Mouse (Mus musculus): ENCODE results near the gene Sugct. TPM values are rescaled to one million over a fixed set of nuclear protein-coding genes. Genes with fewer than 3 reads are reported as not detected.

Sugct gene
- polyA plus RNA-seq, 1 experiment, result 1.1 TPM

DNA sequence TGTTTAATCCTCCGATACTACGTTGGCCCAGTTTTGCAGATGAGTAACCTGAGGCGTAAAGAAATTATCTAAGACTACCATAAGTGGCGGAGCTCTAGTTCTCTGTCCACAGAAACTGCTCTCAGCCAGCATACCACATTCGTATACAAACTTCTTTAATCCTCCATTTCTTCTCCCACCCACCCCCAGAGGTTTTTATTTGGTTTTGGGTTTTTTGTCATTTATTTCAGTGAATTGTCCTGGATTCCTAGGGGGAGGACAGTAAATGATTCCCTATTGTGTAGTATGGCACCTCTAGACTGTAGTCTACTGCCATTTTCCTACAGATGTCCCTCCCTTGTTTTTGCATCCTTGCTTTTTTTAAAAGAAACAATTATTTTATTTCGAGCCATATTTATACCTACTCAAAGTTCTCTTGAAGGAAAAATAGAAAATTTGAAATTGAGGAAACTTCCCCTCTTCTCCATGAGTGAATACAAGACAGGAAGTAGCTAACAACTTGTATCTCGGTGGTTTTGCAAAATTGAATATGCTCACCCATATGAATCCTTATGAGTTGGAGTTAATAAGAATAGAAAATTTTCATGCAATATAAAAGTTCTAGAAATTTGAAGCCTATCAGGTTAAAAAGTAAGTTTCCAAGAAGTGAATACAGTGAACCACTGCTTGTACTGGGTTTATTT, 686 bp upstream of the Sugct start:
- no peak for DNase-seq
- H3K4me1 ChIP-seq (ENCODE audit: control insufficient read depth, insufficient read depth, low read length), result peaks cover 2% of the 10 kb centered on the region; the same call in 1 of the 2 replicates
- TF ChIP-seq CTCF (IDR thresholded peaks at IDR 0.05; ENCODE audit: insufficient read depth, low read length), result no peak
- TF ChIP-seq POLR2A (IDR thresholded peaks at IDR 0.05; ENCODE audit: borderline replicate concordance, extremely low read depth, low read depth, low read length), result no peak

DNA sequence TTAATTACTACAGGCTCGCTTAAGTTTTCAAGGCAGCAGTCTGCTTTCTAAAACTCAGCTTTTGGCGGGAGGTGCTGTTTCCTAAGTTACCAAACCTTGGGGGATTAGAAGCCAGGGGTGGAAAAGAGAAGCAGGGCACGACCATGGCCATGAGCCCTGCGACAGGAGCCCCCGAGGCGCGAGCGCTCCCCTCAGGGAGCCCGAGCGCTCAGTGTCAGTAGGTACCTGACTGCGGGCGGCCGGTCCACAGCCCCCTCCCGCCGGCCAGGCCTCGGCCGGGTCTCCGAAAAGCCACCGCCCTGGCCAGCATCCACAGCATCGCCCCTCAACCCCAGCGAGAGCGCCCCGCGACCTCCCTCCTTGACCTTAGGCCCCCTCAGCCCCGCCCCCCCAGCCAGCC, 939 bp downstream of the Sugct start:
- WGBS, result 1% methylated on average over 24 of the region's 25 CpGs
- DNase-seq, result no peak
- H3K4me3 ChIP-seq (replicated peaks; ENCODE audit: extremely low read depth, low read depth, low read length), result peak overlapping the region; percentile 58
- TF ChIP-seq POLR2A (IDR thresholded peaks at IDR 0.05; ENCODE audit: borderline replicate concordance, extremely low read depth, low read depth, low read length) (peak; percentile 32; the same call in 1 of the 2 replicates), CTCF (IDR thresholded peaks at IDR 0.05; ENCODE audit: insufficient read depth, low read length) (no peak)
- peaks cover 2% of the 10 kb centered on the region; the same call in 1 of the 2 replicates for H3K4me1 ChIP-seq (ENCODE audit: control insufficient read depth, insufficient read depth, low read length)

More for the DNA sequence above, 686 bp upstream of the Sugct start:
- WGBS, result 4% methylated on average over 7 of the region's 7 CpGs
- H3K4me3 ChIP-seq (replicated peaks; ENCODE audit: extremely low read depth, low read depth, low read length), result peak overlapping the region; percentile 85

DNA sequence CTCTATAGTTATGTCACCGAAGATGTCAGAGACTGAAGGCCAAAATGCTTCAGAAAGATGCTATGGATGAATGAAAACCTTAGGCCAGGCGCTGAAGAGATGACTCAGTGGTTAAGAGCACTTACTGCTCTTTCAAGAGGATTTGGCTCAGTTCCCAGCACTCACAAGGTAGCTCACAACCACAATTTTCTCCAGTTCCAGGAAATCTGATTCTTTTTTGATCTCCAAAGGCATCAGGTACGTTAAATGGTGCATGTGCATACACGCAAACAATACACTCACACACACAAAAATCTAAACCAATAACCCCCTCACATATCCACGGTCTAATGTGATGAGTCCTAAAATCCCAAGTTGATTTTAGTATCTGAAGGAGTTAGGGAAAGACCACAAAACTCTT, 1.5 kb downstream of the Sugct start:
- H3K4me1 ChIP-seq (ENCODE audit: control insufficient read depth, insufficient read depth, low read length), result peaks cover 2% of the 10 kb centered on the region; the same call in 1 of the 2 replicates
- H3K4me3 ChIP-seq (replicated peaks; ENCODE audit: extremely low read depth, low read depth, low read length), result peak overlapping the region; percentile 10
- WGBS, result 54% methylated on average over 5 of the region's 5 CpGs
- no peak for DNase-seq
- TF ChIP-seq POLR2A (IDR thresholded peaks at IDR 0.05; ENCODE audit: borderline replicate concordance, extremely low read depth, low read depth, low read length) (no peak), CTCF (IDR thresholded peaks at IDR 0.05; ENCODE audit: insufficient read depth, low read length) (no peak)

GRCm38 (mm10) chr13:17691436-17691835, 3.9 kb downstream of the Sugct start:
- 66% methylated on average over 1 of the region's 1 CpGs for WGBS
- Histone ChIP-seq H3K4me1 (ENCODE audit: control insufficient read depth, insufficient read depth, low read length) (peaks cover 2% of the 10 kb centered on the region; the same call in 1 of the 2 replicates), H3K4me3 (replicated peaks; ENCODE audit: extremely low read depth, low read depth, low read length) (no peak overlapping the region)
- TF ChIP-seq CTCF (IDR thresholded peaks at IDR 0.05; ENCODE audit: insufficient read depth, low read length) (no peak), POLR2A (IDR thresholded peaks at IDR 0.05; ENCODE audit: borderline replicate concordance, extremely low read depth, low read depth, low read length) (no peak)
- DNase-seq, result no peak

GRCm38 (mm10) chr13:17690686-17691085, 4.7 kb downstream of the Sugct start:
- H3K4me1 ChIP-seq (ENCODE audit: control insufficient read depth, insufficient read depth, low read length), result peaks cover 2% of the 10 kb centered on the region; the same call in 1 of the 2 replicates
- no peak for DNase-seq
- no peak overlapping the region for H3K4me3 ChIP-seq (replicated peaks; ENCODE audit: extremely low read depth, low read depth, low read length)
- TF ChIP-seq POLR2A (IDR thresholded peaks at IDR 0.05; ENCODE audit: borderline replicate concordance, extremely low read depth, low read depth, low read length), result no peak
- TF ChIP-seq CTCF (IDR thresholded peaks at IDR 0.05; ENCODE audit: insufficient read depth, low read length), result no peak

DNA sequence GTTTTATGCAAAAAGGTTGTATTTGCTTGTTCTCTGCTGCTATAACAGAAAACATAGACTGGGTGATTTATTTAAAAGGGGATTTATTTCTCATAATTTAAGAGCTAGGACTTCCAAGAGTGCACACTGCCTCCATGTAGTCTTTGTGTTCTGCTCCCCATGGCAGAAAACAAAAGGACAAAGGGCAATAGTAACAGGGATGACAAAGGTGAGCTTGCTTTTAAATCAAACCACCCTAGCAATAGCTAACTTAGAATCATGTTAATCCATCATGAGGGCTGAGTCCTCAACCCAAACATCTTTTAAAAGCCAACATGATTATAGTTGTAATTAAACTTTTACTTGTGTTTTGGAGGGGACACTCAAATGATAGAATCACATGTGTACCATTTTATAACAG, 5.9 kb downstream of the Sugct start:
- no peak for DNase-seq
- Histone ChIP-seq H3K4me3 (replicated peaks; ENCODE audit: extremely low read depth, low read depth, low read length) (no peak overlapping the region), H3K4me1 (ENCODE audit: control insufficient read depth, insufficient read depth, low read length) (peaks cover 2% of the 10 kb centered on the region; the same call in 1 of the 2 replicates)
- TF ChIP-seq POLR2A (IDR thresholded peaks at IDR 0.05; ENCODE audit: borderline replicate concordance, extremely low read depth, low read depth, low read length), result no peak
- no peak for TF ChIP-seq CTCF (IDR thresholded peaks at IDR 0.05; ENCODE audit: insufficient read depth, low read length)

GRCm38 (mm10) chr13:17671122-17671521, 24.2 kb downstream of the Sugct start:
- no peak for DNase-seq
- WGBS, result 67% methylated on average over 1 of the region's 1 CpGs
- Histone ChIP-seq H3K4me3 (replicated peaks; ENCODE audit: extremely low read depth, low read depth, low read length) (no peak overlapping the region), H3K4me1 (ENCODE audit: control insufficient read depth, insufficient read depth, low read length) (no peaks in the 10 kb centered on the region)
- TF ChIP-seq POLR2A (IDR thresholded peaks at IDR 0.05; ENCODE audit: borderline replicate concordance, extremely low read depth, low read depth, low read length) (no peak), CTCF (IDR thresholded peaks at IDR 0.05; ENCODE audit: insufficient read depth, low read length) (no peak)

DNA sequence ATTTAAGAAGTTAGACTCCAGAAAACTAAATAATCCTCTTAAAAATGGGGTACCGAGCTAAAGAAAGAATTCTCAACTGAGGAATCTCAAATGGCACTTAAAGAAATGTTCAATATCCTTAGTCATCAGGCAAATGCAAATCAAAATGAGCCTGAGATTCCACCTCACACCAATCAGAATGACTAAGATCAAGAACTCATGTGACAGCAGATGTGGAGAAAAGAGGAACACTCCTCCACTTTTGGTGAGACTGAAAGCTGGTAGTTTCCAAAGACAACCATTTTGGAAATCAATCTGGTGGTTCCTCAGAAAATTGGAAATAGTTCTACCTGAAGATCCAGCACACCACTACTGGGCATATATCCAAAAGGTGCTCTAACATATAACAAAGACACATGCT, 28.0 kb downstream of the Sugct start:
- no peak overlapping the region for H3K4me3 ChIP-seq (replicated peaks; ENCODE audit: extremely low read depth, low read depth, low read length)
- 70% methylated on average over 1 of the region's 1 CpGs for WGBS
- DNase-seq, result no peak
- no peaks in the 10 kb centered on the region for H3K4me1 ChIP-seq (ENCODE audit: control insufficient read depth, insufficient read depth, low read length)
- TF ChIP-seq CTCF (IDR thresholded peaks at IDR 0.05; ENCODE audit: insufficient read depth, low read length) (no peak), POLR2A (IDR thresholded peaks at IDR 0.05; ENCODE audit: borderline replicate concordance, extremely low read depth, low read depth, low read length) (no peak)

DNA sequence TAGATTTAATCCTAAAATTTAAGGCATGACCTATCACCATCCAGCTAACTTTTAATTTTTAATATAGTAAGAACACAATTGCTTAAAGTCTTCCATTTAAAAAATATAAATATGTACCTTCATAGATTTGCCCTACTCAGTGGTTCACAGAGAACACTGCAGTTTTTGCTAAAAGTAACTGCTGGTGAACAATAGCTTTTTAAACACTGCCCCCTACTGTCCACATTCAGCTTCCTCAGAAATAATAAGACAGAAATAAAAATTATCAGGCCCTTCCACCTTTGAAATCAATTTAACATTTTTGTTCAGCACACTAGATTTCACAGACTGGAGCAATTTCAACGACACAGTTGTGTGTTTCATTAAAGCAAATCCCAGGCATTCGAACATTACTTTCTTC, 53.1 kb downstream of the Sugct start:
- Histone ChIP-seq H3K4me3 (replicated peaks; ENCODE audit: extremely low read depth, low read depth, low read length) (no peak overlapping the region), H3K4me1 (ENCODE audit: control insufficient read depth, insufficient read depth, low read length) (no peaks in the 10 kb centered on the region)
- TF ChIP-seq CTCF (IDR thresholded peaks at IDR 0.05; ENCODE audit: insufficient read depth, low read length) (no peak), POLR2A (IDR thresholded peaks at IDR 0.05; ENCODE audit: borderline replicate concordance, extremely low read depth, low read depth, low read length) (no peak)
- no peak for DNase-seq
- WGBS, result 49% methylated on average over 2 of the region's 2 CpGs

GRCm38 (mm10) chr13:17638008-17638407, 57.3 kb downstream of the Sugct start:
- no peak for TF ChIP-seq CTCF (IDR thresholded peaks at IDR 0.05; ENCODE audit: insufficient read depth, low read length)
- no peak for TF ChIP-seq POLR2A (IDR thresholded peaks at IDR 0.05; ENCODE audit: borderline replicate concordance, extremely low read depth, low read depth, low read length)
- no peak overlapping the region for H3K4me3 ChIP-seq (replicated peaks; ENCODE audit: extremely low read depth, low read depth, low read length)
- no peak for DNase-seq
- no peaks in the 10 kb centered on the region for H3K4me1 ChIP-seq (ENCODE audit: control insufficient read depth, insufficient read depth, low read length)

All from lung, adult 2 months (tissue).